Mouse (Mus musculus) ES-CJ7 (cell line): Measurements from ENCODE around the gene Cadps.

ENCODE experiments used
- DNase-seq: peaks from one replicate; pipeline ENCODE4 v3.0.0; 2011; ENCODE audit warnings: low read depth, low spot score

Gene Cadps

GRCm38 (mm10) chr14:12822491-12823219 lies at the start of gene Cadps:
Cadps (minus strand) TSS chr14:12823079.
- peak; percentile 45 for DNase-seq

GRCm38 (mm10) chr14:12869605-12870004 lies 46.7 kb upstream of the Cadps start:
- DNase-seq = no peak

- no peak for DNase-seq
Measured at GRCm38 (mm10) chr14:12865258-12865657, 42.4 kb upstream of the Cadps start.

GRCm38 (mm10) chr14:12843860-12844259 lies 21.0 kb upstream of the Cadps start:
- DNase-seq = no peak

- DNase-seq = no peak
Measured at GRCm38 (mm10) chr14:12839471-12839870, 16.6 kb upstream of the Cadps start.

- no peak for DNase-seq
Measured at GRCm38 (mm10) chr14:12838949-12839348, 16.1 kb upstream of the Cadps start.

- peak; percentile 49 for DNase-seq
Measured at GRCm38 (mm10) chr14:12838323-12838722, 15.4 kb upstream of the Cadps start.

- DNase-seq = peak; percentile 41
Measured at GRCm38 (mm10) chr14:12837902-12838301, 15.0 kb upstream of the Cadps start.

GRCm38 (mm10) chr14:12823781-12824180 lies 902 bp upstream of the Cadps start:
- DNase-seq = peak; percentile 46

- peak; percentile 71 for DNase-seq
Measured at GRCm38 (mm10) chr14:12821831-12822490, 918 bp downstream of the Cadps start.

- DNase-seq = peak; percentile 26
Measured at GRCm38 (mm10) chr14:12821156-12821813, 1.6 kb downstream of the Cadps start.

GRCm38 (mm10) chr14:12820149-12820548 lies 2.7 kb downstream of the Cadps start:
- no peak for DNase-seq

- DNase-seq = no peak
Measured at GRCm38 (mm10) chr14:12818442-12818841, 4.4 kb downstream of the Cadps start.

- DNase-seq = no peak
Measured at GRCm38 (mm10) chr14:12812072-12812471, 10.8 kb downstream of the Cadps start.

- no peak for DNase-seq
Measured at GRCm38 (mm10) chr14:12802995-12803394, 19.9 kb downstream of the Cadps start.

- no peak for DNase-seq
Measured at GRCm38 (mm10) chr14:12801100-12801499, 21.8 kb downstream of the Cadps start.

GRCm38 (mm10) chr14:12798926-12799325 lies 24.0 kb downstream of the Cadps start:
- no peak for DNase-seq

- DNase-seq = no peak
Measured at GRCm38 (mm10) chr14:12784296-12784695, 38.6 kb downstream of the Cadps start.

- no peak for DNase-seq
Measured at GRCm38 (mm10) chr14:12780016-12780415, 42.9 kb downstream of the Cadps start.

- DNase-seq = no peak
Measured at GRCm38 (mm10) chr14:12777990-12778389, 44.9 kb downstream of the Cadps start.

- no peak for DNase-seq
Measured at GRCm38 (mm10) chr14:12768870-12769269, 54.0 kb downstream of the Cadps start.

- no peak for DNase-seq
Measured at GRCm38 (mm10) chr14:12753237-12753636, 69.6 kb downstream of the Cadps start.

- DNase-seq = no peak
Measured at GRCm38 (mm10) chr14:12751821-12752220, 71.1 kb downstream of the Cadps start.
